Comparison of ENCODE assay signal across 27 mouse cellular contexts in genomic region chr5:89015878-89016277, GRCm38 (mm10).
DNase-seq lines count a peak whose midpoint lies in the region; ATAC-seq and TF ChIP-seq lines count a peak whose summit lies in the region.
"Had no signal": no experiment of that assay in that cellular context is flagged by ENCODE, and none has a peak within 500 bp of the region (broad histone marks: within the 10 kb centered on the region; RNA-seq: fewer than 3 reads in every experiment).

No protein-coding gene starts in this region.

- POLR2A ChIA-PET in Patski (lab: Charles Lee), result no interaction called here

- CTCF ChIA-PET in Patski (lab: Charles Lee), result interaction anchor here (0.8 kb wide), 1 partner anchor 12 kb away, joined by 3 read pairs; no protein-coding TSS in a partner anchor

- H3K27me3 ChIP-seq in kidney, embryonic 15.5 days, result no peaks in the 10 kb centered on the region
- no peaks in the 10 kb centered on the region for H3K27me3 ChIP-seq in Patski
- no peaks in the 10 kb centered on the region for H3K27me3 ChIP-seq in liver, embryonic 11.5 days (replicated peaks; ENCODE audit: control insufficient read depth, insufficient read depth, low read length)
- H3K27me3 ChIP-seq: embryonic facial prominence, embryonic 13.5 days; forebrain, embryonic 15.5 days; heart, embryonic 12.5 days; midbrain, embryonic 12.5 days; neural tube, embryonic 13.5 days had no signal

- in situ Hi-C loops in Patski (cut with MboI; ENCODE audit: low pct_unique_long_range_greater_than_20kb), result no loop called here

- no peak for ATAC-seq in kidney, embryonic 15.5 days (replicated peaks; ENCODE audit: low FRiP score)
- peak; percentile 57 for ATAC-seq in Patski
- ATAC-seq in liver, embryonic 11.5 days (replicated peaks; ENCODE audit: low FRiP score), result no peak
- ATAC-seq: forebrain, embryonic 15.5 days; hindbrain, postnatal 0 days had no signal

- H3K4me1 ChIP-seq in kidney, embryonic 15.5 days, result no peaks in the 10 kb centered on the region
- H3K4me1 ChIP-seq in liver, embryonic 11.5 days (replicated peaks; ENCODE audit: control insufficient read depth, insufficient read depth, low read length), result no peaks in the 10 kb centered on the region
- H3K4me1 ChIP-seq: forebrain, embryonic 15.5 days; hindbrain, embryonic 10.5 days; midbrain, embryonic 12.5 days; neural tube, embryonic 13.5 days had no signal

- H3K9me3 ChIP-seq in kidney, embryonic 15.5 days (replicated peaks), result no peaks in the 10 kb centered on the region
- no peaks in the 10 kb centered on the region for H3K9me3 ChIP-seq in liver, embryonic 11.5 days (ENCODE audit: control insufficient read depth, low read length)
- H3K9me3 ChIP-seq: embryonic facial prominence, embryonic 13.5 days; forebrain, embryonic 10.5 days; forebrain, embryonic 15.5 days; heart, embryonic 12.5 days; hindbrain, embryonic 10.5 days; midbrain, embryonic 12.5 days; neural tube, embryonic 13.5 days had no signal

- no peak for TF ChIP-seq CTCF in Patski (IDR thresholded peaks at IDR 0.05)

- 60% methylated on average over 5 of the region's 5 CpGs for WGBS in kidney, embryonic 15.5 days
- WGBS in liver, embryonic 11.5 days, result 75% methylated on average over 5 of the region's 5 CpGs

- peak; percentile 58 for DNase-seq in kidney, adult 11 months
- peak; percentile 32 for DNase-seq in kidney, postnatal 14 days
- no peak for DNase-seq in kidney, postnatal 10 days
- DNase-seq in Patski (ENCODE audit: low read depth, low spot score), result peak; percentile 41
- peak; percentile 28 to 69 for DNase-seq in kidney, postnatal 25 days
- DNase-seq in liver, embryonic 11.5 days (ENCODE audit: low spot score), result no peak
- DNase-seq in urinary bladder, adult 18-20 months (ENCODE audit: low spot score in 2 of 2), result no peak
- DNase-seq: adrenal gland, postnatal 10 days; B cell, adult 2 months; cerebellum, adult 11-12 months; cerebellum, postnatal 10 days; heart, adult 2 months; layer of hippocampus, postnatal 36 days; left cerebral cortex, postnatal 4 days; lung, adult 2 months; lung, postnatal 14 days; thymus, postnatal 4 days had no signal

- no peak overlapping the region for H3K27ac ChIP-seq in kidney, embryonic 15.5 days
- no peak overlapping the region for H3K27ac ChIP-seq in liver, embryonic 11.5 days (ENCODE audit: low read depth, low read length)
- H3K27ac ChIP-seq: embryonic facial prominence, embryonic 13.5 days; forebrain, embryonic 10.5 days; forebrain, embryonic 15.5 days; heart, adult 2 months; hindbrain, embryonic 10.5 days; hindbrain, postnatal 0 days; liver, embryonic 14.5 days; midbrain, embryonic 12.5 days; neural tube, embryonic 13.5 days had no signal

- no peaks in the 10 kb centered on the region for H3K36me3 ChIP-seq in kidney, embryonic 15.5 days
- H3K36me3 ChIP-seq in liver, embryonic 11.5 days (ENCODE audit: control insufficient read depth, insufficient read depth, low read length), result no peaks in the 10 kb centered on the region
- H3K36me3 ChIP-seq: embryonic facial prominence, embryonic 13.5 days; forebrain, embryonic 10.5 days; forebrain, embryonic 15.5 days; heart, embryonic 12.5 days; hindbrain, embryonic 10.5 days; midbrain, embryonic 12.5 days; neural tube, embryonic 13.5 days had no signal

- no peak overlapping the region for H3K4me2 ChIP-seq in kidney, embryonic 15.5 days
- H3K4me2 ChIP-seq in liver, embryonic 11.5 days, result no peak overlapping the region
- H3K4me2 ChIP-seq: embryonic facial prominence, embryonic 13.5 days; forebrain, embryonic 15.5 days; heart, embryonic 12.5 days; midbrain, embryonic 12.5 days; neural tube, embryonic 13.5 days had no signal

- no peak overlapping the region for H3K9ac ChIP-seq in kidney, embryonic 15.5 days
- no peak overlapping the region for H3K9ac ChIP-seq in liver, embryonic 11.5 days (ENCODE audit: low read depth, low read length)
- H3K9ac ChIP-seq: embryonic facial prominence, embryonic 13.5 days; forebrain, embryonic 15.5 days; heart, embryonic 12.5 days; liver, embryonic 14.5 days; midbrain, embryonic 12.5 days; neural tube, embryonic 13.5 days had no signal

- no peak overlapping the region for H3K4me3 ChIP-seq in kidney, embryonic 15.5 days (replicated peaks)
- no peak overlapping the region for H3K4me3 ChIP-seq in liver, embryonic 11.5 days (ENCODE audit: low read depth, low read length)
- H3K4me3 ChIP-seq: embryonic facial prominence, embryonic 13.5 days; forebrain, embryonic 10.5 days; forebrain, embryonic 15.5 days; heart, adult 2 months; heart, embryonic 12.5 days; hindbrain, embryonic 10.5 days; midbrain, embryonic 12.5 days; neural tube, embryonic 13.5 days had no signal

Comparison
In these comparisons a context has a peak if more than half of its experiments do, and no peak if none do; other contexts are left out.
1. DNase-seq: peak in kidney, adult 11 months (single experiment), kidney, postnatal 14 days (single experiment), Patski (single experiment) and kidney, postnatal 25 days (2 of 2); none in kidney, postnatal 10 days (single experiment), liver, embryonic 11.5 days (single experiment) and urinary bladder, adult 18-20 months (0 of 2).